Mouse (Mus musculus): ENCODE data around the gene Olfr906. TPM values are rescaled to one million over a fixed set of nuclear protein-coding genes. Genes with fewer than 3 reads are reported as not detected.

Gene Olfr906
- not detected for polyA plus RNA-seq (2017; shearing (Covaris generic))

DNA sequence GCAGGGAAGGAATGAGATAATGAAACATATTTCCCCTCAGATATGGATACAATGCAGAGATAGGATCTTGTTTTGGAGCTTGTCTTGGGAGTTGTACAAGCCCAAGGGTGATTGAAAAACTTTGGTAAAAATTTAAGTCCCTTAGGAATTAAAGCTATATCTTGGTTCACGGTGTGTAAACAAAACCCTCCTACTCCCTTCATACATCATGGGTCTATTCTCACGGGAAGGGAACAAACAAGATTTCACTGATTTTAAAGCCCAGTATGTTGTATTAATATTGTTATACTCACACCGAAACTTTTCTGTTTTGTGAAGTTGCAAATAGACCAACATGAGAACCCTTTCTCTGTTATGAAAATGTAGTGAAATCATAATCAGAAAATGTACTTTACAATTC, at the start of gene Olfr906:
Olfr906 (plus strand) TSS at position 301 of the 400 bp plus-strand sequence.

DNA sequence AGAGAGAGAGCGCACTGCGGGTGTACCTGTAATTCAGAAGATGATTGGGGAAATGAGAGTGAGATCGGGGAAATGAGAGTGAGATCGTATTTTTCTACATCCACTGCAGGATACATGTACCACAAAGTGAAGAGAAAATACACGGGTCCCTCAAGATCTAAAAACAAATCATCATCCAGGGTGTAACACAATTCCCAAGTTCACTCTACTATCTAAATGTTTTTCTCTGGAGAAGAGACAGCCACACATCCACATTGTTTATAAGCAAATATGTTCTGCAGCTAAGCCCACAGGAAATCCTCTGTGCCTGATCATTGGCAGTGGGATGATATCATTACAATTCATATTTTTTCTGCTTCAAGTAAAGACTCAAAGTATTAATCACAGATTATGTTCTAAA, 39.5 kb upstream of the Olfr906 start, which contains the start of gene Olfr902:
Olfr902 (plus strand) TSS at position 301 of the 400 bp plus-strand sequence.

DNA sequence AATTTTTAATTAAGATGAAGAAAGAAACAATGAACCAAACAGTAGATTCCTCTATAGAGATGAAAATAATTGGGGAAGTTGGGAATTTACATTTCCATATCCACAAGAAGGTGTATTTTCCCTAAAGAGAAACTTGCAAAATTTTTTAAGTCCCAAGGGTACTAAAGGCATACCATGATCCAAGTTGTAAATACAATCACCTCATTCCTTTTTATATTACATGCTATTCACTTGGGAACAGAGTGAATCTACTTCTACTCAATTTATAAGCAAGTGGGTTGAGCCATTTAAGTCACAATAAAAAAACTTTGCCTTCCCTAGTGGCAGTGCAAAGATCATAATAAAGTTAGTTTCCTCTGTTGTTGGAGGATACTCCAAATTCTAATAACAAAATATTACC, 24.0 kb upstream of the Olfr906 start, which contains the start of gene Olfr904:
Olfr904 (plus strand) TSS at position 301 of the 400 bp plus-strand sequence.

DNA sequence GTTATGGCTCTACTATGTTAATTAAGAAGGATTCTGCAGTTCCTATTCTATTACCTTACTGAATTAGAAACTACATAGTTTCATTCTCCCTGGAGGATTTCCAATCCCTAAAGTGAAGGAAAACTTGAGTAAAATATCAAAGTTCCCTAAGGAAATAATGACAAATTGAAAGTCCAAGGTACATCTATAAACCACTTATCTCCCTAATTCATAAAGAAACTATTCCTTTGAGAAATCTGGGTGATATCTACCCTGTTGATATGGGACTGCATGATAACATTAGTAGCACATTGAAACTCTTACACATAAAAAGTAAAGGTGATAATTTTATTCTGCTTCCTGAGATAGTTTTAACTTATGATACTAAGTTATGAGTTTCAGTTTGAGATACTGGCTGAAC, 16.1 kb upstream of the Olfr906 start, which contains the start of gene Olfr905:
Olfr905 (plus strand) TSS at position 301 of the 400 bp plus-strand sequence.

DNA sequence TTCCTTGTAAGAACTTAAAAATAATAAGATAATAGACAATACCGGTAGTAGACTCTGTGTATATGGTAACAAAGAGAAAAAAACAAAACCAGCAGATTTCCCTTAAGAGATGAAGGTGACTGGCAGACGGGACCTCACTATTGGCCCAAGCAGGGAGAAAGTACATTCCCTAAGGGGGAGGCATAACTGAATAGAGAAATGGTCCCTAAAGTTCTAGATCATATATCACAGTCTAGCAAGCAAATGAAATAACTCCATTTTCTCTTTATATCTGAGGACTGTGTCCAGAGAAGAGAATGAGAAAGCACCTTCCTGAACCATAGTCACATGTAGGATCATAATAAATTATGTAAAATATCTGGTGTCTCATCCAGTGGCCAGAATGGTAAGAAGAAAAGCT, 8.6 kb downstream of the Olfr906 start, which contains the start of gene Olfr907:
Olfr907 (plus strand) TSS at position 301 of the 400 bp plus-strand sequence.

DNA sequence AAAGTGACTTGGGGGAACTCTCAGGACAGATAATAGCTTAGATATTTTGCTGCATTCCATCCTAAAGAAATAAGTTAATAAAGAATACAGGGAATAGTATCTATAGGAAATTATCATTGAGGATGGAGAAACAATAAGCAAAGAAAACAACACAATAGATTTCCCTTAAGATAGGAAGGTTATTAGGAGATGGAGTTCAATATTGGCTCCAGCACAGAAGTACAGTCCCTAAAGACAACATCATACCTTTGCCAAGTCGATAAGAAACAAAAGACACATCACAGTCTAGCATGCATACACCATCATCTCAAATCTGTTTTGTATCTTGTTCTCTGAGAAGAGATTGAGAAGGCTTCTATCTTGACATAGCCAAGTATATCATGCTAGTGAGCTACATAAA, 34.4 kb downstream of the Olfr906 start, which contains the start of gene Olfr911-ps1:
Olfr911-ps1 (plus strand) TSS at position 301 of the 400 bp plus-strand sequence.

DNA sequence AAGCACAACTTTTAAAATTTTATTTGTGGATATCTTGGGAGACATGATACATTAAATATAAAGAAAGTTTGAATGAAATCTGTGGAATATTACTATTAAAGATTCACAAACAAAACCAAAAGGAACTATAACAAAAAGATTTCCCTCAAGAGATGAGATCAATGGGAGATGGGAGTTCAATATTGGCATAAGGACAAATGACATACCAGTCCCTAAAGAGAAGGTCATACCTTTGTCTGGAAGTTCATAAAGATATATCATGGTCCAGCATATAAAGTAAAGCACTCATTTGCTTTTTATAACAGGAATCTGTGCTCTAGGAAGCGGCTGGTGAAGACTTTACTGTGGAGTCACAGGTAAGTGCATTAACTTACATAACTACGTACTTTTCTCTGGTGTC, 50.7 kb downstream of the Olfr906 start, which contains the start of gene Olfr910:
Olfr910 (plus strand) TSS at position 301 of the 400 bp plus-strand sequence.

Other genes with a start within 250 kb of the Olfr906 start
- gene Olfr143, start 234.3 kb upstream of the Olfr906 start, polyA plus RNA-seq (2017; shearing (Covaris generic)), result not detected
- not detected for gene Olfr895, start 219.2 kb upstream of the Olfr906 start, polyA plus RNA-seq (2017; shearing (Covaris generic))
- gene Olfr896-ps1, start 196.0 kb upstream of the Olfr906 start, polyA plus RNA-seq (2017; shearing (Covaris generic)), result not detected
- gene Olfr25, start 158.0 kb upstream of the Olfr906 start, polyA plus RNA-seq (2017; shearing (Covaris generic)), result not detected
- 0.34 TPM for gene Olfr898, start 138.7 kb upstream of the Olfr906 start, polyA plus RNA-seq (2017; shearing (Covaris generic))
- gene Olfr250, start 120.2 kb upstream of the Olfr906 start, polyA plus RNA-seq (2017; shearing (Covaris generic)), result not detected
- 0.17 TPM for gene Olfr251, start 110.0 kb upstream of the Olfr906 start, polyA plus RNA-seq (2017; shearing (Covaris generic))
- gene Olfr147, start 85.4 kb upstream of the Olfr906 start, polyA plus RNA-seq (2017; shearing (Covaris generic)), result not detected
- not detected for gene Olfr901, start 57.6 kb upstream of the Olfr906 start, polyA plus RNA-seq (2017; shearing (Covaris generic))
- not detected for gene Olfr902, start 39.4 kb upstream of the Olfr906 start, polyA plus RNA-seq (2017; shearing (Covaris generic))
- 0.12 TPM for gene Olfr904, start 23.9 kb upstream of the Olfr906 start, polyA plus RNA-seq (2017; shearing (Covaris generic))
- gene Olfr905, start 16.0 kb upstream of the Olfr906 start, polyA plus RNA-seq (2017; shearing (Covaris generic)), result 0.20 TPM
- not detected for gene Olfr907, start 8.7 kb downstream of the Olfr906 start, polyA plus RNA-seq (2017; shearing (Covaris generic))
- not detected for gene Olfr911-ps1, start 34.5 kb downstream of the Olfr906 start, polyA plus RNA-seq (2017; shearing (Covaris generic))
- not detected for gene Olfr910, start 50.8 kb downstream of the Olfr906 start, polyA plus RNA-seq (2017; shearing (Covaris generic))
- 0.06 TPM for gene Olfr912, start 93.1 kb downstream of the Olfr906 start, polyA plus RNA-seq (2017; shearing (Covaris generic))
- gene Olfr913, start 105.7 kb downstream of the Olfr906 start, polyA plus RNA-seq (2017; shearing (Covaris generic)), result not detected
- gene Olfr914, start 118.0 kb downstream of the Olfr906 start, polyA plus RNA-seq (2017; shearing (Covaris generic)), result not detected
- gene Olfr916, start 172.8 kb downstream of the Olfr906 start, polyA plus RNA-seq (2017; shearing (Covaris generic)), result 0.22 TPM
- not detected for gene Olfr917, start 178.8 kb downstream of the Olfr906 start, polyA plus RNA-seq (2017; shearing (Covaris generic))
- gene Olfr918, start 187.5 kb downstream of the Olfr906 start, polyA plus RNA-seq (2017; shearing (Covaris generic)), result not detected
- not detected for gene Olfr919, start 216.6 kb downstream of the Olfr906 start, polyA plus RNA-seq (2017; shearing (Covaris generic))
- gene Vwa5a, start 231.2 kb downstream of the Olfr906 start, polyA plus RNA-seq (2017; shearing (Covaris generic)), result 28.5 TPM